Mouse (Mus musculus): ENCODE measurements around the gene Pcp4l1.
"Not testable (repeated sequence)": the region's sequence is repeated elsewhere in the genome, so short reads cannot be mapped to it uniquely, and the experiment has no call there.

Pcp4l1 gene

GRCm38 (mm10) chr1:171195887-171196397 is at the start of gene Pcp4l1:
Pcp4l1 (minus strand) TSS chr1:171196268.
- in situ Hi-C loops (cut with MboI, MseI): no loop called here

DNA sequence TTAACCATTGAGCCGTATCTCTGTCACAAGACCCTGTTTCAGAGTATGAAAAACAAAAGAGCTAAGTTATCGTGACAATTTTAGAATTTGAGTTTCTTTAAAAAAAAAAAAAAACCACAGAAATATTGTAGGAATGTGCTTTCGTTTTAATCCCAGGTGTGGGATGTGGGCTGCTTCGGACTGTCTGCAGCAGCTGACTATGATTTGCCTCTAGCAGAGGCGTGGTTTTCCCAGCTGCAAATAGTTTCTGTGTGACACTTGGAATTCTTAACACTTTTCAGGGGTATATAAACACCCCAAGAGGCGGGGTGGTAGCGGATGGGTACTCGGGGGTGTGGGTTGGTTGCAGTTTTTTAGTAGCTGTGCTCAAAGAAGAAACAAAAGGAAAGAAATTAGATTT is 49.3 kb upstream of the Pcp4l1 start:
- in situ Hi-C loops (cut with MboI, MseI): no loop called here

DNA sequence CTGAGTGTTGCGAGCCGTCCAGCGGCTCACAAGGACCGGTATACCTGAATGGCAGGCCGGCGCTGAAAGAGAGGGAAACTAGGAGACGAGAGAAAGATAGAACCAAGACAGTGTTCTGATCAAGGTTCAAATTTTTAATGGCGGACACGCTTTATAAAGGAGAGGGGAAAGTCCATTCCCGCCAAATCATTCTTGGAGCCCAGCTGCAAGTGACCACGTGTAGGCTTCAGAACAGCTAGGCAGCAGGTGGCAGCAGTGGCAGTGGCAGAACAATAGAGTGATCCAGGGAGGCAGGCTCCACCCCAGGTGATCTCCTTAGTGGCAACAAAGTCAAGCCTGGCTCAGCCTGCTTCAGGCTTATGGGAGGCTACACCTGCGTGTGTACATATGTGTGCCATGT is 45.9 kb upstream of the Pcp4l1 start:
- in situ Hi-C loops (cut with MboI, MseI): not testable (repeated sequence)

- in situ Hi-C loops (cut with MboI, MseI): no loop called here
Measured at GRCm38 (mm10) chr1:171240911-171241310, 44.8 kb upstream of the Pcp4l1 start.

DNA sequence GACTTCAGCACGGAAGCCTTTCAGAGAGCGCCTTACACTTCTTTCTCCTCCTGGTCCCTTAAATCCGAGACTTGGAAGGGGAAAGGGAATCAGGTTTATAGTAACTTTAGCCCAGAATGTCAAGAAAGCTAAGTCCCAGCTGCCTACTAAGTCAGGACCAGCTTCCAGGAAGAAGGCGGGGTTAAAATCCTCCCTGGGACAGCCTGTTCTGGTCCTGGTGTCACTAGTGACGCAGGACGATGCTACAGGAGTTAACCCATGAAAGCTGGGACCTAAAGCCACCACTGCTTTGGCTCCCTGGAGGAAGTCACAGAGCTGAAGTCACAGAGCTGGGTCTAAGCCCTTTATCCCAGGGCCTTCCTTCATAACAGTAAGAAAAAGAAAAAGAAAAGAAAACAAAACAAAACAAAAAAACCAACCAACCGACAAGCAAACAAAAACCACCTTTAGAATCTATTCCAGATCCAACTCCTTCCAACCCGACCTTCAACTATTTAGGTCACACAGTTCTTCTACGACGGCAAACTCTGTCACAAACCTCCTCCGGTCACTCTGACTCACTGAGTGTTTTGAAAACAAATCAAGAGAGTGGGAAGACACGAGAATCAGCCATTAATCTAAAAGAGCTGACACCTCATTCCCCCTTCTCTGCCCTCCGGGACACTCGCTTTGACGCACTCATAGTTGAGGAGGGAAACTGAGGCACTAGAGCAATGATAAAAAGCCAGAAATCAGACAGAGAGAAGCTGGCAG is 44.1 kb upstream of the Pcp4l1 start:
- in situ Hi-C loops (cut with MboI, MseI): no loop called here

- in situ Hi-C loops (cut with MboI, MseI): no loop called here
Measured at GRCm38 (mm10) chr1:171238463-171238862, 42.4 kb upstream of the Pcp4l1 start.

- in situ Hi-C loops (cut with MboI, MseI): no loop called here
Measured at GRCm38 (mm10) chr1:171237438-171237837, 41.4 kb upstream of the Pcp4l1 start.

GRCm38 (mm10) chr1:171235791-171236190 is 39.7 kb upstream of the Pcp4l1 start:
- in situ Hi-C loops (cut with MboI, MseI): no loop called here

DNA sequence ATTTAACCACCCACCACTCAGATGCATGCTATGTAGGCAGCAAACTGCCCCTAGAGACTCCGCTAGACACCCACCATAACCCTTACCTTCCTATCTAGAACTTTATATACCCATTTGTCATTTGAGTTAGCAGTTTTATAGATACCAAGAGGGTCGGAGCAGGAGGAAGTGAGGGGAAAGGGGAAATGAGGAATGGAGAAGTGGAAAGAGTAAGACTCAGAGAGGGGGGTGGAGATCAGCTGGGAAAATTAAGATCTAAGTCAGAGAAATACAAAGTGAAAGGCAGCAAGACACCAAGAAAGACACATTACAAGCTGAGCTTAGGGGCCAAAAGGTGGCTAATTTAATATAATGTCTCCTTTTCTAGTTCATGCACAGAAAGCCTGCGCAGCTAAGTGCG is 38.5 kb upstream of the Pcp4l1 start:
- in situ Hi-C loops (cut with MboI, MseI): no loop called here

- in situ Hi-C loops (cut with MboI, MseI): no loop called here
Measured at GRCm38 (mm10) chr1:171234126-171234525, 38.1 kb upstream of the Pcp4l1 start, which contains the start of gene Fcer1g. Fcer1g (minus strand) TSS chr1:171234365.

DNA sequence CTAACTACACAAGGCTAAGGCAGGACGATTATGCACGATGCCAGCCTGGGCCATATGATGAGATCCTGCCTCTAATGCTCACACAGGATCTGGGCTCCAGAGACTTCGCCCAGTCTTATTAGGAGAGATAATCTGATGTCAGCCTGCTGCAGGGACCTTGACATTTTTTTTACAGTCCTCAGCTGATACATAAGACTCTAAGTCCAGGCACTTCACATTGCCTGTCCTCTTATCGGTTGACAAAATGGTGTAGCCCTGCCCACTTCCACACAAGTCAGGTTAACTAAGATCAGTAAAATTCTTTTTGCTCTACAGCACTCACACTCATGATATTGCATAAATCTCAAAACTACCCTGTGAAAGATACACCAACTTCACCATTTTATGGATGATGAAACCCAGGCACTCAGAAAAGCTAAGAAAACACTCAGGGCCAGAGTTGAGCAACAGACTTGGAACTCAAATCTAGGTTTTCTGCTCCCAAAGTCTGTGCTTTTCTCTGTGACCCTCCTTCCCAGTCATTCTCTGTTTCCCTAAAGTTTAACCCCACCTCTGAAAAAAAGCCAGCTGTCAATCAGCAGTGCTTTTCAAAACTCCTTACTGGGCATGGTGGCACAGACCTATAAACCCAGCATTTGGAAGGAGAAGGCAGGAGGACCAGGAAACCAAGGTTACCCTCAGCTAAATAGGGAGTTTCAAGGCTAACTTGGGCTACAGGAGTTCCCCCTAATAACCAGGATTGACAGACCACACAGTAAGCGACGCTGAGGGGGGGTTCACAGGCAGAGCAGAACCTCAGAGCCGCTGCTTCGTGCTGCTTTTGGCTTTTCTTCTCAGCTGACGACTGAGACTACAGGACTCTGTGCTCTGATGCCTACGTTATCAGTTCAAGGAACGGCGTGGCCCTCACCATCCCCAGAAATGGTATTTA is 37.0 kb upstream of the Pcp4l1 start:
- in situ Hi-C loops (cut with MboI, MseI): no loop called here

- in situ Hi-C loops (cut with MboI, MseI): no loop called here
Measured at GRCm38 (mm10) chr1:171232348-171232747, 36.3 kb upstream of the Pcp4l1 start.

DNA sequence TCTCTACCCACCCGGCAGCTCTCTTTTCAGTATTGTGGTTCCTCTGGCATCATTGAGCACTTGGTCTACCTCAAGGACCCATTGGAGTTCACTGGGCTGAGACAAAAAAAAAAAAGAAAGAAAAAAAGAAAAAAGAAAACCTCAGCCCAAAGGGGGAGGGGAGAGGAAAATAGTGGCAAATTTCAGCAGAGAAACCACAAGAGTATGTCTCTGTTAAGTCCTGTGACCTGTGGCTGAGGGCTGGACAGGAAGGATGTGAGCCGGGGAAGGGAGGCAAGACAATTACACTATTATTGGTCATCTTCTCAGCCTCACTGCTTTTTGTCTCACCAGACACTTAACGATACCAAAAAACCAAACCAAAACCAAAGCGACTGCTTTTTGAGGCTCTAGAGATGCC is 35.8 kb upstream of the Pcp4l1 start:
- in situ Hi-C loops (cut with MboI, MseI): no loop called here

GRCm38 (mm10) chr1:171230215-171230614 is 34.1 kb upstream of the Pcp4l1 start:
- in situ Hi-C loops (cut with MboI, MseI): no loop called here

GRCm38 (mm10) chr1:171229750-171230149 is 33.7 kb upstream of the Pcp4l1 start:
- in situ Hi-C loops (cut with MboI, MseI): no loop called here

DNA sequence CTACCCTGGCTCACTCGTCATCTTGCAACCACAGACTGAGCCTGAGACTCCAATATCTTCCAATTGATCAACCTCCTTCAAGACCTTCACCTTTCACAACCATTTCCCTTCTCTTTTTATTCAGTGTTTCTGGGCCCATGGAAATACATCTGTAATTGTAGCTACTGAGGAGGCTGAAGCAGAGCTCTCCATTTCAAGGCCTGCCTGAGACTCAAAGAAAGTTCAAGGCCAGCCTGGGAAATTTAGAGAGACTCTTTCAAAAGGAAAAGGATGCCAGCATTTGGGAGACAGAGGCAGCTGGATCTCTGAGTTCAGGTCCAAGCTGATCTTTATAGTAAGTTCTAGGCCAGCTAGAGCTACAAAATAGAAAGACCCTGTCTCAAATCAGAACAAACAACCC is 31.8 kb upstream of the Pcp4l1 start:
- in situ Hi-C loops (cut with MboI, MseI): no loop called here

GRCm38 (mm10) chr1:171226780-171227179 is 30.7 kb upstream of the Pcp4l1 start:
- in situ Hi-C loops (cut with MboI, MseI): no loop called here

DNA sequence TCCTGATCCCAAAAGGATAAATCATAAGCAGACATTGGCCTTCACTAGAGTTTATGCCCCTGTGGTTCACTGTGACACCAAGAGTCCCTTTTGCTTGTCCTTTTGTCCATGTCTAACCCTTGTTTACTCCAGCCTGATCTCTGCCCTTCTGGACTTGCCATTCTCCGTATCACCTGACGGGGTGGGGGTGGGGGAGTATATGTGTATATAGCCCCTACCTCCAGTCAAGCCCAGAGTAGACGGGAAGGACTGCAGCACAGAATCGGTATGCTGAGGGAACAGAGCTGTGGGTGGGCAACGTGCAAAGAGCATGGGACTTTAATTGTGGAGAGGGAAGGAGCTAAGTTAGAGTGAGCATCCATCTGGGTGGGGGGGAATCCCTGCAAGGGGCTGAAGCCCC is 28.8 kb upstream of the Pcp4l1 start, which contains the start of gene Apoa2:
TSS of gene Apoa2 (plus strand) at position 198 of the 400 bp plus-strand sequence.
- in situ Hi-C loops (cut with MboI, MseI): loop anchor here (5.0 kb wide), 1 partner anchor 108 kb away; no protein-coding TSS in a partner anchor

DNA sequence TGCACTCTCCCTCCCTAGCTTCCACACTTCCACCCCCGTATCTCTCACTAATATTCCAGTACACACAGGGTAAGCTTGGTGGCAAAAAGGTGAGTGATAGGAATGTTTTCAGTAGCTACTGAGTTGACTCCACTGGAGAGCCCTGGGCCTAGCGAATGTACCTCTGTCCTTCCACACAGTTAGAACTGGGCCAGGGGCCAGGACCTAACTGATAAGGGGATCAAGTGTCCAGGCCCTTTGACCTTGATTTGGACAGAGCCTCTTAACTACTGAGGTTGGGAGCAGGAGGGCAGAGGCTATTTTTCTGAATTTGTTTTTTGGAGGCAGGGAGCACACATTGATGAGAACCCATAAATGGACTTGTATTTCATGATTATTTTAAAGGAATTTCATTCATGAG is 27.7 kb upstream of the Pcp4l1 start:
- in situ Hi-C loops (cut with MboI, MseI): loop anchor here (5.0 kb wide), 1 partner anchor 106 kb away; no protein-coding TSS in a partner anchor

DNA sequence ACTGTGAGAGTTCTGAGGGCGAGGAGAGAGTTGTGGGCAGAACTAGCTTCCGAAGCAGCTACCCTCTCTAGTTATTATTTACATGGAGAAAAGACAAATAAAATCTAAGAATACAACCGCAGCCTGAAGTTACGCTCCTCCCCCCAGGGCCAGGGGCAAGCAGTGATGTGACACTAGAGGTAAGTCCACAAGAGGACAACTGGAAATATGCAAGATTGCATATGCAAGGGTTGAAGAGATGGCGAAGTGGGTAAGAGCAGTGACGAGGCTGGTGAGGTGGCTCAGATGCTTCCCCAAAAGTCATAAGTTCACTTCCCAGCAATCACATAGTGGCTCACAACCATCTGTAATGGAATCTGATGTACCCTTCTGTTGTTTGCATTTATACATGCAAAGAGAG is 27.1 kb upstream of the Pcp4l1 start:
- in situ Hi-C loops (cut with MboI, MseI): loop anchor here (5.0 kb wide), 1 partner anchor 106 kb away; no protein-coding TSS in a partner anchor

DNA sequence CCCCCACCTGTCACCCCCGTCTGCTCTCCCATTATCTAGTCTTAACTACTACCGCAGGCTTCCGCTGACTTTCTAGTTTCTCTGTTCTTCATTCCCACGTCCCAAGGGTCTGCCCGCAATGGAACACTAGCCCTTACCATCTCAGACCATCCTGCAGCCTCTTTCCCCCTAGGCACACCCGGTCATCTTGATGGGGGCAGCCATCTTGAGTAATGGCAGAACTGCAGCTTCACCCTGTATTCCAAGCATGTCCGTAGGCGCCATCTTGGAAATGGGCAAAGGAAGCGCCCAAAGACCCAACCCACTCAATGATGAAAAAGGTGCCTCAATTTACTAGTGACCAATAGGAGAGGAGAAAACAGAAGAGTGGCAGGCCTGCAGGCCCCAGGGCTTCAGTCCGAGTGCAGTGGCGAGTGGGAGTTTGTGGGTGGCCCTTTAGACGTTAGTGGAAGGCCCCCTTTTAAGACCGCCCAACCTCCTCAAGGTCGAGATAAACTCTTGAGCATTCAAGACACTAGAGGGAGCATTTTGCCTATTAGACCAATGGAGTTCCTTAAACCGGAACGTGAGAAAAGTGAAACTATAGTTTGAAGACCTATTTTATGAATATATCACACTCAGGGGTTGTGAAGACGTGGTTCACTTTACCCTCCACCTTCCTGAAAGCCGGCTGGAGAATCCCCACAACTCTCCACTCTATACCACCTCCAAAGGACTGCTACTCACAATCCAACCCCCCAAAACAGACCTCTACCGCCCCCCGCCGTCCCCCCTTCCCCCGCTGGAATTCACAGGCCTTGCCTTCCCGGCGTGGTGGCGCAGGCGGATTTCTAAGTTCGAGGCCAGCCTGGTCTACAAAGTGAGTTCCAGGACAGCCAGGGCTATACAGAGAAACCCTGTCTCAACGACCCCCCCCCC is 26.4 kb upstream of the Pcp4l1 start, which contains the start of gene Tomm40l:
TSS of gene Tomm40l (minus strand) at position 277 of the 918 bp plus-strand sequence.
- in situ Hi-C loops (cut with MboI, MseI): loop anchor here (5.0 kb wide), 1 partner anchor 105 kb away; no protein-coding TSS in a partner anchor

Data from T-helper 2 cell (primary cell).